Mouse (Mus musculus): ENCODE results near the gene Rpl27a.

Gene Rpl27a

DNA sequence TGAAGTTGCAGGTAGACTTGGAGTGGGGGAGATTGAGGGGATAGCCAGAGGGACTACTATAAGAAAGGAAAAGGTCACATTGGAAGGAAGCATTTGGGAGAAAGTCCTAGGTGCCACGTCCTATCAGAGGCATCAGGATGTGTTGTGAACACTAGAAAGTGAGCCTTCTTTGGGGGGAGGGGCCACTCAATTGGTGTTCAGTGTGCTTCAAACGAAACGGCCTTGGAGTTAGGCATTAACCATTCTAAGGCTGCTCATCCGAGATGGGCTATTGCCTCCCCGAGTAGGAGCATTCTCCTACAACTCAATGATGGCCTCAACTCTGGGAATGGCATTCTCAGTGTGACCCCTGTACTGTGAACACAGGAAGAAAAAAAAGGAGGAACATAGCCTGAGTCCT lies 43.7 kb downstream of the Rpl27a start:
- no peak for DNase-seq (ENCODE audit: low read depth in 2 of 2, low spot score in 2 of 2)

GRCm38 (mm10) chr7:109563775-109564362 lies 44.9 kb downstream of the Rpl27a start:
- DNase-seq (ENCODE audit: low read depth in 2 of 2, low spot score in 2 of 2), result no peak

DNA sequence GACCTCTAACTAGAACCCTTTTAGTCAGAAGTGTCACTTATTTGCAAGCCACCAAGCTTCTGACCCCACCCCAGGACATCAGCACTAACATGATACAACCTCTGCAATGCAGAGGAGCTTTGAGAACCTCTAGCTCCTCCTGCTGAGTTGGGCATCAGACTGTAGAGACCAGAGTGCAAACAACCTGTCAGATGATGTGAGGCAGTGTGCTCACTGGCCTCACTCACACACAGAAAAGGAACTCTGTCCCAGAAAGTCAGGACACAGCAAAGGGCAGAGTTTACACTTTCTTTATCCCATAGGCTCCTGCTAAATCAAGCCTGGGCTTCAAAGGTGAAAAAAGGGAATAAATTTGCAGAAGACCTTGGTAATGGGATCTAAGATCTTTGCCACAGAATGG lies 47.4 kb downstream of the Rpl27a start:
- no peak for DNase-seq (ENCODE audit: low read depth in 2 of 2, low spot score in 2 of 2)

- DNase-seq (ENCODE audit: low read depth in 2 of 2, low spot score in 2 of 2), result no peak
Observed at GRCm38 (mm10) chr7:109566841-109567768, 48.2 kb downstream of the Rpl27a start.

GRCm38 (mm10) chr7:109568391-109568892 lies 49.5 kb downstream of the Rpl27a start:
- no peak for DNase-seq (ENCODE audit: low read depth in 2 of 2, low spot score in 2 of 2)

Measured in CD8-positive naive resting alpha-beta T cell, adult 2 months (primary cell).